Mouse (Mus musculus): Measurements from ENCODE around the gene Tax1bp3. TPM values are rescaled to one million over a fixed set of nuclear protein-coding genes. Genes with fewer than 3 reads are reported as not detected.
A peak's percentile ranks its signal among the peaks of the same experiment; 100 is the strongest.

The Tax1bp3 gene
- total RNA-seq, 1 experiment from 2014 or later = 17.1 TPM

GRCm38 (mm10) chr11:73169231-73169630 lies 7.7 kb upstream of the Tax1bp3 start:
- ATAC-seq (ENCODE audit: extremely low read depth, insufficient number of reproducible peaks, low FRiP score, poor library complexity, severe bottlenecking) = 0 out of 2 replicates have a peak, but pooled peaks have one; percentile 38

- no peak for ATAC-seq (ENCODE audit: extremely low read depth, insufficient number of reproducible peaks, low FRiP score, poor library complexity, severe bottlenecking)
These were observed 4.7 kb upstream of the Tax1bp3 start for GRCm38 (mm10) chr11:73172186-73172585.

GRCm38 (mm10) chr11:73175612-73176011 lies 1.3 kb upstream of the Tax1bp3 start:
- ATAC-seq (ENCODE audit: extremely low read depth, insufficient number of reproducible peaks, low FRiP score, poor library complexity, severe bottlenecking) = no peak

- ATAC-seq (ENCODE audit: extremely low read depth, insufficient number of reproducible peaks, low FRiP score, poor library complexity, severe bottlenecking) = no peak
These were observed 697 bp upstream of the Tax1bp3 start for GRCm38 (mm10) chr11:73176186-73176585.

- no peak for ATAC-seq (ENCODE audit: extremely low read depth, insufficient number of reproducible peaks, low FRiP score, poor library complexity, severe bottlenecking)
These were observed 609 bp downstream of the Tax1bp3 start for GRCm38 (mm10) chr11:73177509-73177875.

GRCm38 (mm10) chr11:73177895-73178294 lies 1.0 kb downstream of the Tax1bp3 start:
- no peak for ATAC-seq (ENCODE audit: extremely low read depth, insufficient number of reproducible peaks, low FRiP score, poor library complexity, severe bottlenecking)

GRCm38 (mm10) chr11:73185872-73186615 lies 9.2 kb downstream of the Tax1bp3 start:
- ATAC-seq (ENCODE audit: extremely low read depth, insufficient number of reproducible peaks, low FRiP score, poor library complexity, severe bottlenecking) = no peak

GRCm38 (mm10) chr11:73187231-73187630 lies 10.3 kb downstream of the Tax1bp3 start:
- ATAC-seq (ENCODE audit: extremely low read depth, insufficient number of reproducible peaks, low FRiP score, poor library complexity, severe bottlenecking) = no peak

- peak; percentile 24; the same call in 1 of the 2 replicates for ATAC-seq (ENCODE audit: extremely low read depth, insufficient number of reproducible peaks, low FRiP score, poor library complexity, severe bottlenecking)
These were observed 16.2 kb downstream of the Tax1bp3 start for GRCm38 (mm10) chr11:73193047-73193446.

GRCm38 (mm10) chr11:73194444-73194843 lies 17.6 kb downstream of the Tax1bp3 start:
- no peak for ATAC-seq (ENCODE audit: extremely low read depth, insufficient number of reproducible peaks, low FRiP score, poor library complexity, severe bottlenecking)

- ATAC-seq (ENCODE audit: extremely low read depth, insufficient number of reproducible peaks, low FRiP score, poor library complexity, severe bottlenecking) = no peak
These were observed 21.3 kb downstream of the Tax1bp3 start for GRCm38 (mm10) chr11:73198190-73198589.

- peak; percentile 83 for ATAC-seq (ENCODE audit: extremely low read depth, insufficient number of reproducible peaks, low FRiP score, poor library complexity, severe bottlenecking)
These were observed 21.8 kb downstream of the Tax1bp3 start, which contains the start of gene Ctns for GRCm38 (mm10) chr11:73198603-73199229. Gene Ctns (minus strand): TSS chr11:73199042.

GRCm38 (mm10) chr11:73199230-73199712 lies 22.4 kb downstream of the Tax1bp3 start, which contains the start of gene Shpk:
Gene Shpk (plus strand): TSS chr11:73199460.
- ATAC-seq (ENCODE audit: extremely low read depth, insufficient number of reproducible peaks, low FRiP score, poor library complexity, severe bottlenecking) = peak; percentile 95

GRCm38 (mm10) chr11:73199879-73200278 lies 23.0 kb downstream of the Tax1bp3 start:
- no peak for ATAC-seq (ENCODE audit: extremely low read depth, insufficient number of reproducible peaks, low FRiP score, poor library complexity, severe bottlenecking)

- no peak for ATAC-seq (ENCODE audit: extremely low read depth, insufficient number of reproducible peaks, low FRiP score, poor library complexity, severe bottlenecking)
These were observed 24.1 kb downstream of the Tax1bp3 start for GRCm38 (mm10) chr11:73201021-73201420.

GRCm38 (mm10) chr11:73201597-73201996 lies 24.7 kb downstream of the Tax1bp3 start:
- ATAC-seq (ENCODE audit: extremely low read depth, insufficient number of reproducible peaks, low FRiP score, poor library complexity, severe bottlenecking) = no peak

GRCm38 (mm10) chr11:73203895-73204294 lies 27.0 kb downstream of the Tax1bp3 start:
- ATAC-seq (ENCODE audit: extremely low read depth, insufficient number of reproducible peaks, low FRiP score, poor library complexity, severe bottlenecking) = no peak

GRCm38 (mm10) chr11:73205194-73205593 lies 28.3 kb downstream of the Tax1bp3 start:
- no peak for ATAC-seq (ENCODE audit: extremely low read depth, insufficient number of reproducible peaks, low FRiP score, poor library complexity, severe bottlenecking)

- ATAC-seq (ENCODE audit: extremely low read depth, insufficient number of reproducible peaks, low FRiP score, poor library complexity, severe bottlenecking) = 0 out of 2 replicates have a peak, but pooled peaks have one; percentile 33
These were observed 30.7 kb downstream of the Tax1bp3 start for GRCm38 (mm10) chr11:73207621-73208020.

- ATAC-seq (ENCODE audit: extremely low read depth, insufficient number of reproducible peaks, low FRiP score, poor library complexity, severe bottlenecking) = no peak
These were observed 37.1 kb downstream of the Tax1bp3 start for GRCm38 (mm10) chr11:73213956-73214355.

All from neutrophil, adult 5-6 weeks (primary cell).